Mouse (Mus musculus) spleen, adult 2 months (tissue): ENCODE results near the gene Abt1.

Experiments used
- CTCF ChIP-seq: fragments of 200-500 bp; IDR thresholded peaks from 2 replicates; pipeline ENCODE4 v1.5.1; 2011; ENCODE audit warnings: mild to moderate bottlenecking, inconsistent platforms; ENCODE audit not compliant: insufficient read depth, insufficient read length, insufficient replicate concordance; ENCODE audit errors: extremely low read depth
- POLR2A ChIP-seq: fragments of 200-500 bp; IDR thresholded peaks from 2 replicates; pipeline ENCODE4 v1.6.1; 2011; ENCODE audit warnings: low read depth, low read length, inconsistent platforms

- TF ChIP-seq POLR2A, result no peak
- no peak for TF ChIP-seq CTCF
Observed at GRCm38 (mm10) chr13:23433206-23433605, 9.5 kb upstream of the Abt1 start.
